Mouse (Mus musculus): ENCODE measurements at regions not wholly inside any gene's neighbourhood (a gene's known extent, or its start where the extent isn't known, plus 50 kb on each side); places are given as distances from the start of the nearest gene placed in this dataset.

GRCm38 (mm10) chr13:6001218-6001564, 139.9 kb downstream of the Klf6 start:
- no peak for DNase-seq (ENCODE audit: low spot score)
- WGBS, result 72% methylated on average over 3 of the region's 3 CpGs
- H3K9me3 ChIP-seq, result no peaks in the 10 kb centered on the region
- no peaks in the 10 kb centered on the region for H3K4me1 ChIP-seq
- no peaks in the 10 kb centered on the region for H3K27me3 ChIP-seq (ENCODE audit: insufficient read depth, poor library complexity, severe bottlenecking)
- no peak overlapping the region for H3K27ac ChIP-seq
- no peak overlapping the region for H3K4me3 ChIP-seq
- no peaks in the 10 kb centered on the region for H3K36me3 ChIP-seq

DNA sequence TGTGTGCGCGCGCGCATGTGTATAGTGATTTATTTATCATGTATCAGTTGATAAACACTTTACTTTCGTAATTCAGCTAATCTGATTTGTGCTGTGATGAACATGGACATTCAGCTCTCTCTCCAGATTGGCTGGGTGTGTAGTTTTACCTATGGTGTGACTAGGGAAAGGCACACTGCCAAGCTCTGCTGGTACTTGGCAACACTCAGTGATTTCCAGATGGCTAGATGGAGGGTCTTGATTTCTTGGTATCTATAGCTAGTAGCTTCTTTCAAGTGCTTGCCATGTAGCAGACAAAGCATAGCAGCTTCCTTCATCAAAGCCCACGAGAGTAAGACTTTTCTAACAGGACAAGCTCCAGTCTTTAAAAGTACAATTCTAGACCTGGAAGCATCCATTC, 144.6 kb downstream of the Klf6 start:
- Histone ChIP-seq H3K27ac (no peak overlapping the region), H3K27me3 (ENCODE audit: insufficient read depth, poor library complexity, severe bottlenecking) (no peaks in the 10 kb centered on the region), H3K4me3 (no peak overlapping the region), H3K9me3 (no peaks in the 10 kb centered on the region), H3K36me3 (no peaks in the 10 kb centered on the region), H3K4me1 (no peaks in the 10 kb centered on the region)
- WGBS, result 86% methylated on average over 6 of the region's 6 CpGs
- DNase-seq (ENCODE audit: low spot score), result no peak

- 57% methylated on average over 1 of the region's 1 CpGs for WGBS
- DNase-seq (ENCODE audit: low spot score), result no peak
- no peak overlapping the region for H3K4me3 ChIP-seq
- H3K4me1 ChIP-seq, result no peaks in the 10 kb centered on the region
- no peak overlapping the region for H3K27ac ChIP-seq
- no peaks in the 10 kb centered on the region for H3K36me3 ChIP-seq
- no peaks in the 10 kb centered on the region for H3K9me3 ChIP-seq
- no peaks in the 10 kb centered on the region for H3K27me3 ChIP-seq (ENCODE audit: insufficient read depth, poor library complexity, severe bottlenecking)
Measured at GRCm38 (mm10) chr13:6009671-6010070, 148.4 kb downstream of the Klf6 start.

DNA sequence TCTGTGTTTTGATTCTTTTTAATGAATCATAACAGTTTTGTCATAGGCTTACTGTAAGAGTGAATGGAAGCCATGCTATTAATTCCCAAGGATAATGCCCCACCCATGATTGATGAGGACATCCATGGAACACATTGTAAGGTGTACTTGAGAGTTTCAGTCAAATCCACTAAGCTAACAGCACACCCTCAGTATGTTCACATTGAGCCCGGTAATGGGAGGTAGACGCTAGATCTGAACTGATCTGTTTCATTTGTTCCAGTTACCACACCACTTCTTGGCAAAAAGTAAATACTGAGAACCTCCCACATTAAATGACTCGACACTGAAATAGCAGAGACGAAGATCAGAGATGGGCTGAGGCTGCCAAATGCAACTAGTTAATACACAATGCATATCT, 165.9 kb downstream of the Klf6 start:
- 84% methylated on average over 4 of the region's 4 CpGs for WGBS
- H3K4me1 ChIP-seq, result peaks cover 23% of the 10 kb centered on the region; the same call in 1 of the 2 replicates
- H3K27me3 ChIP-seq (ENCODE audit: insufficient read depth, poor library complexity, severe bottlenecking), result no peaks in the 10 kb centered on the region
- H3K4me3 ChIP-seq, result no peak overlapping the region
- H3K27ac ChIP-seq, result no peak overlapping the region
- no peaks in the 10 kb centered on the region for H3K9me3 ChIP-seq
- no peaks in the 10 kb centered on the region for H3K36me3 ChIP-seq
- DNase-seq (ENCODE audit: low spot score), result no peak

DNA sequence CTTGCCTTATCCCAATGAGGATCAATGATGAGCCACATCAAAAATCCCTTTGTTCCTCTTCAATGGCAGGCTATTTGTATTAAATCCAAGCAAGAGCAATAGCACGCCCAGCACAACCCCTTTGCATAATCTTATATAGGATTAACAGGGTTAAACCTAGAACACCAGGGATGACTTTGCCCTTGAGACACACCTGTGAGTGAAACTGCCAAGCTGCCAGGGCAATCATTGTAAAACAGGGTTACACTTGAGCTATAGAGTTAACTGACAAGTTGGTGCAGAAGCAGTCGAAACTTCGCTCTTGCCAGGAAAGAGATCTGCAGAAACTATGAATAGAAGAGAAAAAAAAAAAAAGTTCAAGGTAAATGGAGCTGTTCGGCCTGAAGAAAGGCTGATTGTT, 167.6 kb downstream of the Klf6 start:
- Histone ChIP-seq H3K4me3 (no peak overlapping the region), H3K4me1 (peaks cover 23% of the 10 kb centered on the region; the same call in 1 of the 2 replicates), H3K36me3 (no peaks in the 10 kb centered on the region), H3K9me3 (no peaks in the 10 kb centered on the region), H3K27me3 (ENCODE audit: insufficient read depth, poor library complexity, severe bottlenecking) (no peaks in the 10 kb centered on the region), H3K27ac (no peak overlapping the region; the same call in 1 of the 2 replicates)
- 66% methylated on average over 4 of the region's 4 CpGs for whole genome bisulfite sequencing
- no peak for DNase-seq (ENCODE audit: low spot score)

- WGBS, result 80% methylated on average over 6 of the region's 6 CpGs
- Histone ChIP-seq H3K4me3 (no peak overlapping the region), H3K36me3 (no peaks in the 10 kb centered on the region), H3K9me3 (no peaks in the 10 kb centered on the region), H3K4me1 (peaks cover 23% of the 10 kb centered on the region; the same call in 1 of the 2 replicates), H3K27me3 (ENCODE audit: insufficient read depth, poor library complexity, severe bottlenecking) (no peaks in the 10 kb centered on the region), H3K27ac (peak overlapping the region; percentile 74)
- DNase-seq (ENCODE audit: low spot score), result no peak
Measured at GRCm38 (mm10) chr13:6029461-6029860, 168.2 kb downstream of the Klf6 start.

DNA sequence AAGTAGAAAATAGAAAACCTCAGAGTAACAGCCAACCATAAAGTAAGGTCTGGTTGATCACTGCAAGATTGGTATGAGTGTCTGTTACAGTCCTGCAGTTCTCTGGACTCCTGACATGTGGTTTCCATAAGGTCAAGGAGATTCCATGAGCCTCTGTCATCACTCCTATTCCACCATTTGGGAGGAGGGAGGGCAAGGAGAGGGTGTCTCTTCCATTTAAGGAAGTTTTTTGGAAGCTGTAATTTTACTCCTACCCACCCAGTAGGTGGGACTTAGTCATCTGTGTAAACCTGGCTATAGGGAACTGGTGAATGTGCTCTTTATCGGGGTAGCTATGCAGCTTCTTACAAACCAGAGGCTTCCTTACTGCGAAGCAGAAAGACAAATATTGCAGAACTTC, 168.8 kb downstream of the Klf6 start:
- Histone ChIP-seq H3K9me3 (no peaks in the 10 kb centered on the region), H3K27ac (peak overlapping the region; percentile 74; the same call in 1 of the 2 replicates), H3K36me3 (no peaks in the 10 kb centered on the region), H3K27me3 (ENCODE audit: insufficient read depth, poor library complexity, severe bottlenecking) (no peaks in the 10 kb centered on the region), H3K4me1 (peaks cover 23% of the 10 kb centered on the region; the same call in 1 of the 2 replicates), H3K4me3 (no peak overlapping the region)
- 55% methylated on average over 2 of the region's 2 CpGs for WGBS
- peak; percentile 85 for DNase-seq (ENCODE audit: low spot score)

DNA sequence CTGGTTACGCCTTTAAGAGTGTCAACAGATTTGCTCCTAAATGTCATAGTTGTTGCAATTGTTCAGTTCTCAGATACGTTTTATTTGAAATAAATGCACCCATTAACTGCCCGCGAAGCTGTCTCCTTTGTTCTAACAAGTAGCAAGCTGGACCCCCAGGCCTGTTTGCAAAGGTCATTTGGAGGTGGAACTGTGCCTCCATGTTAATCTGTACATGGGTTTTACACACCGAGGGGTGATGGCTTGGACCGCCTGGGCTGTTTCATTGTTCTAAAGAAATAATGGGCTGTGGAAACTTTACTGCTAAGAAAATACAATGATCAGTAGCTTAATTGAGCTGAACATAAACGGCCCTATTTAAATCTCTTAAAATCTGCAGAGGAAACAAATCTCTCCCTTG, 178.8 kb downstream of the Klf6 start:
- 81% methylated on average over 7 of the region's 7 CpGs for WGBS
- Histone ChIP-seq H3K9me3 (no peaks in the 10 kb centered on the region), H3K4me3 (no peak overlapping the region), H3K4me1 (no peaks in the 10 kb centered on the region), H3K36me3 (no peaks in the 10 kb centered on the region), H3K27ac (no peak overlapping the region), H3K27me3 (ENCODE audit: insufficient read depth, poor library complexity, severe bottlenecking) (no peaks in the 10 kb centered on the region)
- DNase-seq (ENCODE audit: low spot score), result no peak

GRCm38 (mm10) chr13:6040663-6041062, 179.4 kb downstream of the Klf6 start:
- no peak overlapping the region for H3K27ac ChIP-seq
- H3K36me3 ChIP-seq, result no peaks in the 10 kb centered on the region
- DNase-seq (ENCODE audit: low spot score), result no peak
- H3K4me3 ChIP-seq, result no peak overlapping the region
- no peaks in the 10 kb centered on the region for H3K4me1 ChIP-seq
- no peaks in the 10 kb centered on the region for H3K27me3 ChIP-seq (ENCODE audit: insufficient read depth, poor library complexity, severe bottlenecking)
- no peaks in the 10 kb centered on the region for H3K9me3 ChIP-seq
- WGBS, result 84% methylated on average over 2 of the region's 2 CpGs

DNA sequence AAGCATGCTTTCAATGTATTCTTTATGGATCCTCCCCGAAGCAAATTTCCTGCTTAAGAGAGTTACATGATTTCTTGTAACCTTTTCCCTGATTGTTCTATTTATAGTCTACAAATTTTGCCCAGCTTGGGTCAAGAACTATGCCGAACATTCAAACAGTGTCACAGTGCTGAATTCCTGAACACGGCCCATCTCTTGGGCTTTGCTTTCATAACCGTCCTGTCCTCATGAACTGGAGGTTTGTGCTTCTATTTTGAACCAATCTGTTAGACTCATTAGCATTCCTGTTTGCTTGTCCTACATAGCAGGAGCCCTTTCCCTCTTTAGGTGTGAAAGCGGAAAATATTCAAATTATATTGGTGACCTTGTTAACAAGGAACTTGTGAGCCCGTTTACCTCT, 181.2 kb downstream of the Klf6 start:
- WGBS, result 73% methylated on average over 6 of the region's 6 CpGs
- no peaks in the 10 kb centered on the region for H3K27me3 ChIP-seq (ENCODE audit: insufficient read depth, poor library complexity, severe bottlenecking)
- no peaks in the 10 kb centered on the region for H3K4me1 ChIP-seq
- no peak overlapping the region for H3K27ac ChIP-seq
- H3K36me3 ChIP-seq, result no peaks in the 10 kb centered on the region
- no peak overlapping the region for H3K4me3 ChIP-seq
- no peak for DNase-seq (ENCODE audit: low spot score)
- no peaks in the 10 kb centered on the region for H3K9me3 ChIP-seq

GRCm38 (mm10) chr13:6059515-6060228, 198.4 kb downstream of the Klf6 start:
- WGBS, result 46% methylated on average over 6 of the region's 6 CpGs
- no peak overlapping the region for H3K27ac ChIP-seq
- DNase-seq (ENCODE audit: low spot score), result no peak

GRCm38 (mm10) chr13:6060229-6060845, 199.1 kb downstream of the Klf6 start:
- WGBS, result 46% methylated on average over 8 of the region's 8 CpGs
- Histone ChIP-seq H3K36me3 (no peaks in the 10 kb centered on the region), H3K4me1 (peaks cover 3% of the 10 kb centered on the region; the same call in 1 of the 2 replicates), H3K9me3 (no peaks in the 10 kb centered on the region), H3K27ac (no peak overlapping the region), H3K27me3 (ENCODE audit: insufficient read depth, poor library complexity, severe bottlenecking) (no peaks in the 10 kb centered on the region), H3K4me3 (no peak overlapping the region)
- no peak for DNase-seq (ENCODE audit: low spot score)

More at GRCm38 (mm10) chr13:6059515-6060228, 198.4 kb downstream of the Klf6 start:
- Histone ChIP-seq H3K4me3 (no peak overlapping the region), H3K9me3 (no peaks in the 10 kb centered on the region), H3K4me1 (peaks cover 3% of the 10 kb centered on the region; the same call in 1 of the 2 replicates), H3K27me3 (ENCODE audit: insufficient read depth, poor library complexity, severe bottlenecking) (no peaks in the 10 kb centered on the region), H3K36me3 (no peaks in the 10 kb centered on the region)

DNA sequence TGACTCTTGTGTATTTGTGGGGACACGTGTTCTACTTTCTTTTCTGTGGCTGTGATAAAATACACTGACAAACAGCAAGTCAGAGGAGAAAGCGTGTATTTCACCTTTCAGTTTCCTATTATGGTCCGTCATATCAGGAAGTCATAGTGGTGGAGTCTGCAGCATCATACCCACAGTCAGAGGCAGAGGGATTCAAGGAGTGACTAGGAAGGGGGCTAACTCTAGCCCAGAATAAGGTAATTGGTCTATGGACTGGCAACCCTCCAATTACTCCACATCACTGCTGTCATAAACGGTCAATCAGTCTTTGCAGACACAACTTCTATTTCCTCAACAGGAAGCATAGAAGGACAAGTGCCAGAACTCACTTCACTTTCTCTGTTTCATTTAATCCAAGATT, 201.0 kb downstream of the Klf6 start:
- Histone ChIP-seq H3K9me3 (no peaks in the 10 kb centered on the region), H3K4me1 (peaks cover 3% of the 10 kb centered on the region; the same call in 1 of the 2 replicates), H3K27me3 (ENCODE audit: insufficient read depth, poor library complexity, severe bottlenecking) (no peaks in the 10 kb centered on the region), H3K27ac (no peak overlapping the region), H3K4me3 (no peak overlapping the region), H3K36me3 (no peaks in the 10 kb centered on the region)
- WGBS, result 80% methylated on average over 4 of the region's 4 CpGs
- DNase-seq (ENCODE audit: low spot score), result no peak

All from heart, embryonic 10.5 days (tissue).